Mouse (Mus musculus) MEL-GATA-1-ER (cell line): ENCODE measurements around the gene Uhrf1bp1l.
"Not testable (repeated sequence)": the region's sequence is repeated elsewhere in the genome, so short reads cannot be mapped to it uniquely, and the experiment has no call there.

ENCODE experiments used
- DNase-seq: peaks from one replicate; pipeline ENCODE4 v3.0.0-alpha.2; 2012; ENCODE audit warnings: low read depth; ENCODE audit errors: extremely low read depth

Uhrf1bp1l gene

DNA sequence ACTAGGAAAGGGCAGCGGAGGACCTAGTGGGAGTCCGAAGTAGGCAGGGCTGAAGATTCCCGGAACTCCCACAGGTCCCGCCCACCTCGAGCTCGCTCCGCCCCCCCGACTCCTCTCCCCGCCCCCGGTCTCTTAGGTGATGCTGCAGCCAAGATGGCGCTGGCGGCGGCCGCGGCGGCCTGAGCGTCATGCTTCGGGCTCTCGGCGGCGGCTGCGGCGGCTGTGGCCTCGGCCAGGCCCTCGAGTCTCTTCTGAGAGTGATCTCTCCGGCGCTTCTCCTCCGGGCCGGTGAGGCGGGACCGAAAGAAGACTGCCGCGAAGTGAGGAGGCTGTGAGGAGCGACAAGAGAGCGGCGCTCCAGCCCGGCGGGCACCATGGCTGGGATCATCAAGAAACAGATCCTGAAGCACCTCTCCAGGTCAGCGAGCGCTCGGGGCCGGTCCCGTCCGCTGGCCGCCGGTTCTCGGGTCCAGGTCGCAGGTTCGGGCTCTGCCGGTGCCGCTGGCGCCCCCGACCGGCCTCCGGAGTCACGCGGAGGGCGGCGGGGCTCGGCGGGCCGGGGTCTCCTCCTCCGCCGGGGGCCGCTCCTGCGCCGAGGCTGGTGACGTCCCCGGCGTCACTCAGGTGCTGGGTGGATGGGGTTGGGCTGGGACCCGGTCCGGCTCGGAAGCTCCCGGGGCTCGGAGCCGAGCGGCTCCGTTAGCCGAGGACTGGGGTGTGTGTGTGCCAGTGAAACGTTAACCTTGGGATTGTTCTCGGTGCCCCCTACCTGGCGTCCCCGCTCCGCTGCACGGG lies at the start of gene Uhrf1bp1l:
TSS of gene Uhrf1bp1l (plus strand) at position 121 of the 795 bp plus-strand sequence.
- no peak for DNase-seq

DNA sequence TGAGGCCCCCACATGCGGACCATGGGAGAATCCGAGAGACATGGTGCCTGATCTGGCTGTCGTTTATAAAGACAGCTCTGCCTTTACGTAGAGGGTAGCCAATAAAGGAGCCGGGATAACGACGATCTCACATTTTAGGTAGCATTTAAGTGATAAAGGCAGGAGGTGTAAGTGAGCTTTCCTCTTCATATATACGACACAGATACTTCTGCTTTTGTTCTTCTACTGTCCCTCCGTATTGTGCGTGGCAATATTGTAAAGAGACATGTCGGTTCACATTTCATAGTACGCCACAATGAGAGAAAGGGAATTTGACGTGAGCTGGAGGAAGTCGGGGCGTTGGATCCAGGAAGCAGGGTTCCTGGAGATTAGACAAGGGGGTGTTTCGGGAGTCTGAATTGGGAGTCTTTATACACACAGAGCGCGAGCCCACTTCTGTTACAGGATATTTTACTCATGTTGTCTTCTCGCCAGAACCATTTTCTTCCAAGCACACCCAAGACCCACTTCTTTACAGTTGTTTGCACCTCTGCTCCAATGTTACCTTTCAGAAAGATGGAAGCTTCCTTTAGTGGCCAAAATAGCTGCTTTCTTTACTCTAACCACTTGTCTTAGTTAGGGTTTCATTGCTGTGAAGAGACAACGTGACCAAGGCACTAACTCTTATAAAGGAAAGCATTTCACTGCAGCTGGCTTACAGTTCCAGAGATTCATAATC lies 49.4 kb upstream of the Uhrf1bp1l start:
- DNase-seq: peak; percentile 95

DNA sequence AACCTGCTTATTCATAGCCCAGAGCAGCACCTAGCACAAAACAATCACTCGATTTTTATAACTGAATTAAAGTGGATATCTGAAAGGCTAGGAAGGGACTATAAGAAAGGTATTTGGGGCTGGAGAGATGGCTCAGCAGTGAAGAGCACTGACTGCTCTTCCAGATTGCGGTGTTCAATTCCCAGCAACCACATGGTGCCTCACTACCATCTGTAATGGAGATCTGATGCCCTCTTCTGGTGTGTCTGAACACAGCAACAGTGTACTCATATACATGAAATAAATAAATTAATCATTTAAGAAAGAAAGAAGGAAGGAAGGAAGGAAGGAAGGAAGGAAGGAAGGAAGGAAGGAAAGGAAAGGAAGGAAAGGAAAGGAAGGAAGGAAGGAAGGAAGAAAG lies 48.5 kb upstream of the Uhrf1bp1l start:
- DNase-seq: not testable (repeated sequence)

DNA sequence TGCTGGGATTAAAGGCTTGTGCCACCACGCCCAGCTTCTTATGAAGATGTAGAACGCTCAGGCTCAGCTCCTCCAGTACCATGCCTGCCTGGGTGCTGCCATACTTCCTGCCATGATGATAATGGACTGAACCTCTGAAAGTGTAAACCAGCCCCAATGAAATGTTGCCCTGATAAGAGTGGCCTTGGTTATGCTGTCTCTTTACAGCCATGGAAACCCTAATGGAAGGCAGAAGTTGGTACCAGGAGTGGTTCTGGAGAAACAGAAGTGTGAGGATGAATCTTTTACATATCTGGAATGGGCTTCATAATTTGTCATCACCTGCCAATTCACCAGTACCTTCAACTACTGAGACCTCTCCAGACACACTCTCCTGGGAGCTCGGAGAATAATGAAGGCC lies 46.8 kb upstream of the Uhrf1bp1l start:
- DNase-seq: peak; percentile 65

DNA sequence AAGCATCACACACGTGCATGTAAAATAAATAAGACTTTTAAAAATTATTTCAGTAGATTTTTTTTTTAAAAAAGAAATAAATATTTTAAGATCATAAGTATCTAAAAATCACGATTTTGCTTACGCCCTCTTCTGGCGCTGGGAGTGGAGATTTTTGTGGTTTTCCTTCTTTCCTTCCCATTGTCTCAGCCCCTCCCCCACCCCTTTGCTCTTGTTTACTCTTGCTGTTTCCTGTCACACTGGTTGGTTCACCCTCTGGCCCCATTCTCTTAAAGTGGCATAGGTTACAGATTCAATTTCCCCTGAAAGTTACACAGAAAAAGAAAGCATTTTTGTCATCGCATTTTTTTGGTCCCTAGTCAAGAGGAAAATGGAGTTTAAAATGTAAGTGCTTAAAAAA lies 41.7 kb upstream of the Uhrf1bp1l start:
- no peak for DNase-seq

DNA sequence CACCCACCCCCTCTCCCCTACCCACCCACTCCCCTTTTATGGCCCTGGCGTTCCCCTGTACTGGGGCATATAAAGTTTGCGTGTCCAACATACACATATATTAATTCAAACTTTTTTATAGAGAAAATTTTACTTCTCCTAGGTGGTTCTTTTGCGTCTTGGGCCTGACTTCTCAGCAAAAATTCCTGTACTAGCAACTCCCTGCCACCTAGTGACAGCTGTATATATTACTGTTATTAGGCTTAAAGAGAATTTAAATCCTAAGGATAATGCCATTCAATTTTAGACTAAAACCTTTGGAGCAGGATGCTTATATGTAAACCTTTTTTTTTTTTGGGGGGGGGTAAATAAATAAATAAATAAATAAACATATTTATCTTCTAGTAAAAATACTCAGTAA lies 37.4 kb upstream of the Uhrf1bp1l start:
- no peak for DNase-seq

DNA sequence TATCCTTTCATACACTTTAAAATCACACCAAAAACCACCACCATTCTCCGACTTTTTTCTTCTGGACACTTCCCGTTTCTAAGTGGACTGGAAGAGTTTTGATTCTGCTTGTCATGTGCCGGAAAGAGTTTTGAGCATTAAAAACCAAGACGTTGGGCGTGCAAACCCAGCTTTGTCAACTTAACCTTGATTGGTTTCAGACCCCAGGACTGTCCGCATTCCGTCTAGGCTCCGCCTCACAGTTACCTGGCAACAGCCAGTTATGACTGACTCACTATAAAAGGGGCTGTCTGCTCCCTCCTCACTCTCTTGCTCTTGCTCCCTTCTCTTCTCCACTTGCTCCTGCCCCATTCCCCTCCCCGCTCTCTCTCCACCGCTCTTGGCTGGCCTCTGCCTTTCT lies 36.1 kb upstream of the Uhrf1bp1l start:
- DNase-seq: no peak

DNA sequence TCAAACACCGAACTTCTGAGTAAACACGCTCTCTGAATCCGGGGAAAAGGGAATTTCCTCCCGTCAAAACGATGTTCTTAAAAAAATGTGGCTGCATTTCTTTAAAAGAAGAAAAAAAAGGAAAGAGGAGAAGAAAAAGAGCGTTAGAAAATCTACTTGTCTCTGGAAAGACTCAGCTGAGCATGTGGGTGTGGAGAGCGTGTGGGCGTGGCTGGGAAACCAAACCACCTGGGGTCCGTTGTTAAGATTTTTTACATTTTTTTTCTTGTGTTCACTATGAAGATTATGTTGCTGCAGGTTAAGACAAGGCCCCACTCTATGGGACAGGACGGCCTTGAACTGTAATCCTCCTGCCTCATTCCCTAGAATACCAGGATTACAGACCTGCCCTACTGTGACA lies 29.9 kb upstream of the Uhrf1bp1l start:
- no peak for DNase-seq

DNA sequence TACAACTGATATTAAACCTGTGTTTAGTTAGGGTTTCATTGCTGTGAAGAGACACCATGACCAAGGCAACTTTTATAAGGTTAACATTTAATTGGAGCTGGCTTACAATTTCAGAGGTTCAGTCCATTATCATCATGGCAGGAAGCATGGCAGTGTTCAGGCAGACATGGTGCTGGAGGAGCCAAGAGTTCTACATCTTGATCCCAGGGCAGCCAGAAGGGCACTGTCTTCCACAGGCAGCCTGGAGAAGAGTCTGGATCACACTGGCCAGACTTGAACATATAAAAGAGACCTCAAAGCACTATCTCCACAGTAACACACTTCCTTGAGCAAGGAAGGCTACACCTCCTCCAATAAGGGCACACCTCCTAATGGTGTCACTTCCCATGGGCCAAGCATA lies 24.5 kb upstream of the Uhrf1bp1l start:
- DNase-seq: no peak

DNA sequence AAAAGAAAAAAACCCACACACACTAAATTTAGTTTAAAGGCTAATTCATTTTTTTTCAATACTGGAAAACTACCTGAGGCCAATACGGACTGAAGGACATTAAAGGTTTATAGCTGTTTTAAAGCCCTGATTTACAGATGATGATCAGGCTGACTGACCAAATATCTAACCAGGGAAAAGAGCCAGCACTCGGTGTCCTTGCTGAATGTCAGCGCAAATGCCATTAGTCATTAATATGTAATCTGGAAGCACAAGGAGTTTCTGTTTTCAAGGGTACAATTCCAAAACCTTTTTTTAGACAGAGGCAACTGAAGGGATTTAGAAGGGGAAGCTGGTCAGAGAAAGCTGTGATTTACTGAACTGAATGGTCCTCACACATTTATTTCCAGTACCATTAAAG lies 24.0 kb upstream of the Uhrf1bp1l start:
- DNase-seq: no peak

DNA sequence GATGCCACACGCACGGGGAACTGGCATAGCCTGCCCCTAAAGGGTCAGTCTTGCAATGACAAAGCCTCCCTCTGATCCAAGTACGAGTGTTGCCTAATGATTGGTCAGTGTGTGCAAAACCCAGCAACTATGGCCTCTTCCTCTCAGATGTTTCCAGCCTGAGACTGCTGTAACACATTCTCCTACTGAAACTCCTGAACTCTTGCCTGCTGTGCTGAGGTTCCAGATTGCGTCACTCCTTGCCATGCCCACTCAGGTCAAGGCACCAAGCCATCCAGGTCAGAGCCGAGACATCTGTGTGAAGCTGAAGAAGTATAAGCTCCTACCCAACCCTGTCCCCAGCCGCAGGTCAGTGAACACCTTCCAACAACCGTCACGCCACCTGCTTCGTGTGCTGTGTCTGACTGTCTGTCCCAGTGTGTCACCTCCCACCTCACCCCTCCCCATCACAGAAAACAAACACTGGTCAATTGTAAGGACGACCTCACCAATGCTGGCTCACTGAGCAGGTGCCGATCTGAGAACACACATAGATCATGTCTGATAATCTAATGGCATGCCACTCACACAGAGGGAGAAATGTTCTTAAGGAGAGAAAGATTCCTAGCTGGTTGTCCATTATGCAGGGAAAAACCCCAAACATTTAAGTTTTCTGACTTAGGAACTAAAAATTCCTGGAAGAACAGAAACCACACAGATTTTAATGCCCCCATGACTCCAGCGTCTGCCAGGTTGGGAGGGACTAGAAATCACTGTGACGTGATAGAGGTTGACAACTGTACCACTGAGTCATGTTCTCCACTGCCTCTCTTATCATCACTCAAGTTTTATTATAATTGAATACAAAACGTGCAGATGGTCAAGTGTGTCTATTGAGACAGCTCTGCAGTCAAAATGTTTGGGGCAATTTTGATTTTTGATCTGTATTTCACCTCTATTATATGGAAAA lies 22.3 kb upstream of the Uhrf1bp1l start:
- no peak for DNase-seq

DNA sequence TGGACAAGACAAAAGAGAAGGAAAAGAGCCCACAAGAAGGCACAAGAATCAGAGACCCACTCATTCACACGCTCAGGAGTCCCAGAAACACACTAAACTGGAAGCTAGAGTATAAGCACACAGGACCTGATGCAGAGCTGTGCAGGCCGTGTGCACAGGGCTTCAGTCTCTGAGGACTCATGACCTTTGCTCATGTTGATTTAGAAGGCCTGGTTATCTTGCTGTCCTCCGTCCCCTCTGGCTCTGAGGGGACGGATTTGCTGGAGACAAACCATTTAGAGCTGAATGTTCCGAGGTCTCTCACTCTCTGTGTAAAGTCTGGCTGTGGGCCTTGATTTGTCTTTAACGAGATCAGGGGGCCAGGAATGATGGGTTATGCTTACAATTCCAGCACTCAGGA lies 14.4 kb upstream of the Uhrf1bp1l start:
- no peak for DNase-seq

DNA sequence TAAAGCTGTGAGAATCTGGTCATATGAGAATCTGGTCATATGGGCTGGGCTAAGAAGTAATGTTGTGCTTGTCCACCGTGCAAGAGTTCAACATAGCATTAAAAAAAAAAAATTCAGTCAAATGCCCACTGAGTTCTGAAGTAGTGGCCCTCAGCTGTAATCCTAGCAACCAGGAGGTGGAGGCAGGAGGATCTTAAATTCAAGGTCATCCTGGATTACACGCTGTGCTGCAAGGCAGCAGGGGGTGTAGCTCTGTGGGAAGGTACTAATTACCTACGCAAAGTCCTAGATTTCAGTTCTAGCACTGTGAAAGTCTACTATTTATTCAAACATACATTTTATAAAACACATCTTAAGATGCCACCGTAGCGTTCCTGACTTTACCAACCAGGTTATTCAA lies 13.4 kb upstream of the Uhrf1bp1l start:
- DNase-seq: no peak

DNA sequence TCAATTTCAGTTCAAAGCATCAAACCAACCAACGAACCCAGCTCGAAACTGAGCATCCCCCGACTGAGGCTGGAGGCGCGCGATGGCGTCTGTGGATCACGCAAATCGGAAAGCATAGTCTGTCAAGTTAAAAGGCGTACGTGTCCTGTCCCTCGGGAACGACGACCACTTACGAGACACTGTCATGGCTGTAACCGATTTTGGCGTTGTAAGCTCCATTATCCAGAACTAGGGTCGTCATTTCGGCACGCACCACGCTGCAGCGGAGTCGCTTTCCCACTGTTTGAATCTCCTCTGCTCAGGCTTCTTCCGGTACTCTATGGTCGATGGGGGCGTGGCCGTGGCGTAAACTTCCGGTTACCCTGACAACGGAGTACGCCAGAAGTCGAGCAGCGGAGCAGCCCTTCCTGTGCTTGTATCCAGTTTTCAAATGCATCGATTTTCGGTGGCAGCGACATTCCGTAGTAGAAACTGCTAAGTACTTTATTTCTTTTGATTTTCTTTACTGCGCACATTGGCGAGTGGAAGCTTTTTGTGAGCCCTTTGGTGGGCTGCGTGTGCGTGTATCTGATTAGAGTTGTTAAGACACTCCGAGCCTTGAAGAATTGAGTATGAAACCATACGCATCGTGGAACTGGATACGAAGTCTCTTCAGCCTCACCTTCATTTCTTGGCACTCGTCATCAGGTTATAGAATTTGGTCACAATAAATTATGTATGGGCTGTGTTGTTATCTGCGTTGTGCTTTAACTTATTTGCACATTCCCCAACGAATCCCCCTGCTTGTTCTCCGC lies 12.6 kb upstream of the Uhrf1bp1l start, which contains the start of gene Actr6:
TSS of gene Actr6 (minus strand) at position 295 of the 794 bp plus-strand sequence.
- DNase-seq: peak; percentile 88

DNA sequence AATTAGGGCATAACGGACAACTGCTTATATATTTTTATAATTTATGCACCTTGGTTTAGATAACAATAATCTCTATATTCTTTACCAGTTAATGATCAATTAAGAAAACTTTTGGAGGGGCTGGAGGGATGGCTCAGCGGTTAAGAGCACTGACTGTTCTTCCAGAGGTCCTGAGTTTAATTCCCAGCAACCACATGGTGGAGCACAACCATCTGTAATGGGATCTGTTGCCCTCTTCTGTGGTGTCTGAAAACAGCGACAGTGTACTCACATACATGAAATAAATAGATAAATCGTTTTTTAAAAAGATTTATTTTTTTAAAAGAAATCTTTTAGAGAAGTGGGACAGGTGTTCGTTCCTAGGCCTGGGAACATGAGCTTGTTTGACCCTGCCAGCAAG lies 7.7 kb upstream of the Uhrf1bp1l start:
- DNase-seq: no peak

DNA sequence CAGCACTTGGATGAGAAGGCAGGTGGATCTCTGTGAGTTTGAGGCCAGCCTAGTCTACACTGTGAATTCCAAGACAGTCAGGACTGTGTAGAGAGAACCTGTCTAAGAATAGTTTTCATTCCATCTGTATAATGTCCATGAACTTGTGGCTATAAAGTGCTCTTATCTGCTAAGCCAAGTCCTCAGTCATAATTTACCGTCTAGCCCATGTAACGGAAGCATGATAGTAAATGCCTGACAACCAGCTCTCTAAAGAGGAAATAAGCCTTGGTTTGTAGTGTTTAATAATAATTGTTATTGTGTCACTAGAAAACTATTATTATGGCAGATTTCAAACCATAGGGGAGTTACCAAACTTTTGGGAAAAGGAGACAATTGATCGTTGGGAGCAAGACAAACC lies 6.9 kb upstream of the Uhrf1bp1l start:
- peak; percentile 71 for DNase-seq

DNA sequence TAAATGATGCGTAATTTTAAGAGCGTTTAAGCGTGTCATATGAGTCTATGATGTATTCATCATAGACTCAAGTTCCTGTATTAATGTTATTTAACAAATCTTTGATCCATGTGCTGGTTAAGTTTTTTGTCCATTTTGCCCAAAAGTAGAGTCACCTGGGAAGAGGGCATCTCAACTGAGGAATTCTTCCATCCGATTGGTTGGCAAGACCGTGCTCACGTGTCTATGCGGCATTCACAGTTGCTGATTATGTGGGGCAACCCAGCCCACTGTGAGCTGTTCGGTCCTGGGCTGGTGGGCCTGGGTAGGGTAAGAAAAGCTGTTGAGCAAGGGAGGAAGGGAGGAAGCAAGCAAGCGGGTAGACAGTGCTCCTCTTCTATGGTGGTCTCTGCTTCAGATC lies 6.4 kb upstream of the Uhrf1bp1l start:
- DNase-seq: no peak

DNA sequence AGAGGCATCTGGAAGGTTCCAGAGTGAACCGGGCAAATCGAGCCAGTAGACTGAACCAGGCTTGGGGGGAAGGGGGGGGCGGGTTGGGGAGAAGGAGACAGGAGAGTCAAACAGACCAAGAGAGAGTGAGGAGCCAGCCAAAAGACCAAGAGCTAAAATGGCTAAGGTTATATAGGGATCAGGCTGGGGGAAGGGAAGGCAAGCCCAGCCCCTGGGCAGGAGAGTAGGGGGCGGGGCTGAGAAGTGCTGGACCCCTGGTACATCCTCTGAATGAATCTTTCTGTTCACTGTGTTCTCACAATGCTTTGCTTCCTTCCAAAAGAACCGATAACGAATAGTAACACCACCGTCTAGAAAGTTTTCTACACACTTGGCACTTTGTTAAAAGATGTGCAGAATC lies 5.1 kb upstream of the Uhrf1bp1l start:
- DNase-seq: no peak

DNA sequence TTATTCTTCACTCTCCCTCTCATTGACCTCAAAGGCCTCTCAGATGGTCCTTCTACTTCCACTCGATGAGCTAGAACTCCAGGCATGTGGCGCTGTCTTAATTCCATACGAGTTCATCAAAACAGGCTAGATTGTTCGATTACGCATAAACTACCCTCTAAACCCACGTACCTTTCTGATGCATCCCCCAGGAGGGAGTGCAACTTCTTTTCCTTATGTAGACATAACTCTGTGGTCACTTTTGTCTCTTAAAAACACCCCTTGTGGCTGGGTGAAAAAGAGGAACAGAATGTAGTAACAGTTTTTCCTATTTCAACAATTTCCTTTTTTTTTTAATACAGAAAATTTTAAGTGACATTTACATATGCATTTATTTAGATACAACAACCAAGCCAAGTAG lies 3.8 kb upstream of the Uhrf1bp1l start:
- DNase-seq: peak; percentile 79

DNA sequence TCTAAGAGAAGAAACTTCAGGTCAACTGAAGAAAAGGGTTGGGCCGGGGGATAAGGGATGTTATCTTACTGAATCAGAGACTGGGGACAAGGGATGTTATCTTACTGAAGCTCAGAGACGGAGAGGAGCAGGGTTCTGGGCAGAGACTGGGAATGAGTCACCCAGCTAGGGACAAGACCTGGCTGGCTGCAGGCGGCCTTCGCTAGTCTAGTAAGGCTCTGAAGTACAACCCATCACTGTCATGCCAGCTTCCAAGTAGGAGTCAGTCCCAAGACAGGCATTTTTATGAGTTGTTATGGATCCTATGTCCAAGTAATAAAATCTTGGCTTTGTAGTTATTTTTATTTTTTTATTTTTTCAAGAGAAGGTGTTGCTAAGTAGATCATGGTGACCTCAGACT lies 1.5 kb upstream of the Uhrf1bp1l start:
- DNase-seq: no peak

DNA sequence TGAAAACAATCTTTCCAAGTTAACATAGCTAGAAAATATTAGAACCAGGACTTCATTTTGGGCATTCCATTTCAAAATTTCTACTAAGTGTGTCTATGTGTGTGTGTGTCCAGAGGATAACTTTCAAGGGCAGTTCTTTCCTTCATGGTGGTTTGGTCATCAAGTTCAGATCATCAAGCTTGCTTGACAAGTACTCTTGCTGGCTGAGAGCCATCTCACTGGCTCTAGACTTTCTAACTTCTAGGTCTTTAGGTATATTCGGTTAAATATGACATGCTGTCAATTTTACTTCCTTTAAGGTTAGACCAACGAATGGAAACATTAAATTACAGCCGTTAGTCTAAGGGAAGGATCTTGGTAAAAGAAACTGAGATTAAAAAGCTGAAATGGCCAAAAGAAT lies 450 bp upstream of the Uhrf1bp1l start:
- no peak for DNase-seq
